Mouse (Mus musculus) forebrain, postnatal 0 days (tissue): ENCODE data around the gene Olfr312. TPM values are rescaled to one million over a fixed set of nuclear protein-coding genes. Genes with fewer than 3 reads are reported as not detected.
"Not testable (repeated sequence)": the region's sequence is repeated elsewhere in the genome, so short reads cannot be mapped to it uniquely, and the experiment has no call there.

Source experiments
- ATAC-seq: fragments of 200-750 bp; cut with Nextera tagmentation; 2 replicates; pipeline ENCODE4 v1.8.0; 2017; ENCODE audit warnings: mild to moderate bottlenecking, moderate library complexity
- DNase-seq: peaks from one replicate; pipeline ENCODE4 v3.0.0-alpha.2; 2015
- H3K27ac ChIP-seq: fragments of 300-500 bp; sonication (generic); 2 replicates; pipeline ENCODE4 v1.5.1; 2014; ENCODE audit warnings: low read depth, mild to moderate bottlenecking, antibody characterized with exemption, low read length, moderate library complexity, mixed read lengths
- H3K27me3 ChIP-seq: fragments of 300-500 bp; sonication (generic); 2 replicates; pipeline ENCODE4 v1.6.1; 2014; ENCODE audit warnings: mild to moderate bottlenecking, low read length, mixed read lengths; ENCODE audit not compliant: insufficient read depth
- H3K36me3 ChIP-seq: fragments of 300-500 bp; sonication (generic); 2 replicates; pipeline ENCODE4 v1.6.1; 2014; ENCODE audit warnings: mild to moderate bottlenecking, moderate library complexity; ENCODE audit not compliant: insufficient read depth
- H3K4me1 ChIP-seq: fragments of 300-500 bp; sonication (generic); 2 replicates; pipeline ENCODE4 v1.6.1; 2014; ENCODE audit warnings: antibody characterized with exemption; ENCODE audit not compliant: insufficient read depth
- H3K4me2 ChIP-seq: fragments of 300-500 bp; sonication (generic); 2 replicates; pipeline ENCODE4 v1.6.1; 2014; ENCODE audit warnings: low read depth, mild to moderate bottlenecking, moderate library complexity
- H3K4me3 ChIP-seq: fragments of 300-500 bp; sonication (generic); 2 replicates; pipeline ENCODE4 v1.5.1; 2014; ENCODE audit warnings: low read depth, low read length, mixed read lengths
- H3K9ac ChIP-seq: fragments of 300-500 bp; sonication (generic); 2 replicates; pipeline ENCODE4 v1.6.1; 2014; ENCODE audit warnings: mild to moderate bottlenecking
- H3K9me3 ChIP-seq: fragments of 300-500 bp; sonication (generic); 2 replicates; pipeline ENCODE4 v1.6.1; 2016; ENCODE audit warnings: low read length
- CTCF ChIP-seq: sonication (generic); IDR thresholded peaks from 2 replicates; pipeline ENCODE4 v1.5.1; 2016; ENCODE audit warnings: antibody characterized with exemption, control low read depth, low read depth
- WGBS: fragments of 180-500 bp; shearing (Covaris S2); extraction: QIAGEN DNeasy Blood & Tissue Kit; methylation state at CpG from one replicate; pipeline ENCODE4 v1.1.7; 2014; 5-methylcytosine and 5-hydroxymethylcytosine counted together
- polyA plus RNA-seq: library from polyadenylated mRNA; unstranded; fragments of >200 nt; fragmentation: Nextera tagmentation; extraction: Ambion mirVana; gene quantifications from 2 replicates; pipeline ENCODE4 v1.2.1, GENCODE M21; 2015
- total RNA-seq: library from RNA; depleted of rRNA; stranded (reverse); fragments of >200 nt; gene quantifications from 2 replicates; pipeline ENCODE4 v1.2.3, GENCODE M21; 2014

Gene Olfr312
- total and polyA plus RNA-seq, 2 experiments from 2014 or later, result not detected

- Histone ChIP-seq H3K4me2 (no peak overlapping the region), H3K9me3 (no peaks in the 10 kb centered on the region), H3K4me1 (no peaks in the 10 kb centered on the region), H3K27me3 (no peaks in the 10 kb centered on the region), H3K9ac (no peak overlapping the region), H3K36me3 (no peaks in the 10 kb centered on the region), H3K4me3 (no peak overlapping the region), H3K27ac (no peak overlapping the region)
- WGBS, result 3% methylated on average over 1 of the region's 1 CpGs
- DNase-seq (no peak), ATAC-seq (no peak)
- TF ChIP-seq CTCF, result peak; percentile 39
Observed at GRCm38 (mm10) chr11:58812001-58812400, 17.0 kb upstream of the Olfr312 start.

GRCm38 (mm10) chr11:58814700-58815099, 14.3 kb upstream of the Olfr312 start, which contains the start of gene Olfr313:
Olfr313 (plus strand) TSS chr11:58815000.
- H3K9me3 ChIP-seq, H3K4me2 ChIP-seq, DNase-seq, H3K4me1 ChIP-seq, H3K27me3 ChIP-seq, H3K4me3 ChIP-seq, ATAC-seq, H3K9ac ChIP-seq, H3K27ac ChIP-seq, H3K36me3 ChIP-seq: not testable (repeated sequence)
- WGBS, result 63% methylated on average over 1 of the region's 1 CpGs

- no peak overlapping the region for H3K4me2 ChIP-seq
- ATAC-seq (no peak), DNase-seq (no peak)
- no peaks in the 10 kb centered on the region for H3K9me3 ChIP-seq
- no peaks in the 10 kb centered on the region for H3K4me1 ChIP-seq
- no peak for TF ChIP-seq CTCF
- no peaks in the 10 kb centered on the region for H3K36me3 ChIP-seq
- WGBS, result 95% methylated on average over 1 of the region's 1 CpGs
- no peak overlapping the region for H3K4me3 ChIP-seq
- no peaks in the 10 kb centered on the region for H3K27me3 ChIP-seq
- no peak overlapping the region for H3K27ac ChIP-seq
- H3K9ac ChIP-seq, result no peak overlapping the region
Observed at GRCm38 (mm10) chr11:58815676-58816075, 13.4 kb upstream of the Olfr312 start.

- Histone ChIP-seq H3K27me3 (no peaks in the 10 kb centered on the region), H3K36me3 (no peaks in the 10 kb centered on the region), H3K4me1 (no peaks in the 10 kb centered on the region), H3K9ac (no peak overlapping the region), H3K27ac (no peak overlapping the region), H3K4me3 (no peak overlapping the region), H3K4me2 (no peak overlapping the region), H3K9me3 (no peaks in the 10 kb centered on the region)
- no peak for TF ChIP-seq CTCF
- ATAC-seq (no peak), DNase-seq (no peak)
- 84% methylated on average over 3 of the region's 3 CpGs for WGBS
Observed at GRCm38 (mm10) chr11:58829764-58830163, 727 bp downstream of the Olfr312 start.

- not testable (repeated sequence) for H3K36me3 ChIP-seq, H3K27me3 ChIP-seq, H3K9me3 ChIP-seq, H3K4me2 ChIP-seq, ATAC-seq, H3K27ac ChIP-seq, DNase-seq, H3K4me3 ChIP-seq, H3K4me1 ChIP-seq, H3K9ac ChIP-seq
- 85% methylated on average over 3 of the region's 3 CpGs for WGBS
Observed at GRCm38 (mm10) chr11:58832541-58832940, 3.5 kb downstream of the Olfr312 start.

GRCm38 (mm10) chr11:58838951-58839350, 9.9 kb downstream of the Olfr312 start, which contains the start of gene Olfr311:
Olfr311 (plus strand) TSS chr11:58839251.
- H3K36me3 ChIP-seq, H3K27me3 ChIP-seq, H3K9me3 ChIP-seq, H3K4me2 ChIP-seq, H3K4me1 ChIP-seq, H3K4me3 ChIP-seq, H3K27ac ChIP-seq, DNase-seq, H3K9ac ChIP-seq, ATAC-seq: not testable (repeated sequence)

- Histone ChIP-seq H3K4me3 (peak within 1 kb of the TSS; percentile 66), H3K27ac (peak within 1 kb of the TSS; percentile 82), H3K36me3 (peaks cover 25% of the 10 kb centered on the region), H3K4me2 (peak within 1 kb of the TSS; percentile 75), H3K9me3 (no peaks in the 10 kb centered on the region), H3K27me3 (no peaks in the 10 kb centered on the region), H3K9ac (peak within 1 kb of the TSS; percentile 71), H3K4me1 (peaks cover 5% of the 10 kb centered on the region)
- no peak for TF ChIP-seq CTCF
- DNase-seq (peak; percentile 99), ATAC-seq (peak; percentile 100)
- WGBS, result under 1% methylated on average over 24 of the region's 24 CpGs
Observed at GRCm38 (mm10) chr11:58846919-58847461, 18.0 kb downstream of the Olfr312 start, which contains the start of gene Gm12258. Gm12258 (plus strand) TSS chr11:58847158.

GRCm38 (mm10) chr11:58847636-58848035, 18.6 kb downstream of the Olfr312 start:
- Histone ChIP-seq H3K27ac (peak overlapping the region; percentile 82), H3K36me3 (peaks cover 30% of the 10 kb centered on the region), H3K4me2 (peak overlapping the region; percentile 75), H3K4me1 (peaks cover 5% of the 10 kb centered on the region), H3K27me3 (no peaks in the 10 kb centered on the region), H3K9ac (peak overlapping the region; percentile 71), H3K9me3 (no peaks in the 10 kb centered on the region), H3K4me3 (peak overlapping the region; percentile 66)
- no peak for ATAC-seq
- 42% methylated on average over 9 of the region's 9 CpGs for WGBS
- DNase-seq, result no peak
- TF ChIP-seq CTCF, result no peak
